Mouse (Mus musculus): ENCODE results near the gene Nkx6-1. TPM values are rescaled to one million over a fixed set of nuclear protein-coding genes. Genes with fewer than 3 reads are reported as not detected.

Gene Nkx6-1
- polyA plus RNA-seq, 1 experiment from 2014 or later, result 0.14 TPM

GRCm38 (mm10) chr5:101668475-101668874 is 3.7 kb upstream of the Nkx6-1 start:
- Histone ChIP-seq H3K4me1 (ENCODE audit: control insufficient read depth, insufficient read depth, low read length) (peaks cover 22% of the 10 kb centered on the region), H3K4me2 (ENCODE audit: low read depth, low read length) (no peak overlapping the region), H3K27ac (ENCODE audit: low read length) (no peak overlapping the region), H3K4me3 (ENCODE audit: low read length) (no peak overlapping the region), H3K9ac (ENCODE audit: low read length) (no peak overlapping the region), H3K27me3 (ENCODE audit: control insufficient read depth, insufficient read depth, low read length) (peaks cover 64% of the 10 kb centered on the region), H3K36me3 (ENCODE audit: control insufficient read depth, insufficient read depth) (no peaks in the 10 kb centered on the region), H3K9me3 (replicated peaks; ENCODE audit: control insufficient read depth, low read length) (no peaks in the 10 kb centered on the region)
- 8% methylated on average over 12 of the region's 12 CpGs for WGBS
- no peak for ATAC-seq (replicated peaks; ENCODE audit: extremely low read depth, insufficient read depth, low FRiP score)

DNA sequence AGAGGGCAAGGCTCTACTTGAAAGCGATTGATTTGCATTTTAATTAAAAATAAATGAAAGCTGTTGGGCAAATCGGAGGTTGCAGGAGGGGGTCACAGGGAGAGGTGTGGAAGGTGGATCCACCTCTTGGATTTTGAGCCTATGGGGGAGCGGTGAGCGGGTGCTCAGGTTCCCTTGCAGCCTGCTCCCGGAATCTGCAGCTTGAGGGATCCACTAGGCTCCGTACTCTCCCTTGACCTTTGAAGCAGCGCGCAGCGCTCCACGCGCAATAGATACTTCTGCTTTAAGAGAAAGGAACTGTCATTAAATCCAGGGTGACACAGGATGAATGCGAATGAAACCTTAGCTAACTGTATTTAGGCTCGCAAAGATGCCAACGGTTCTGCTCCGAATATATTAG is 3.2 kb upstream of the Nkx6-1 start:
- no peaks in the 10 kb centered on the region for H3K9me3 ChIP-seq (replicated peaks; ENCODE audit: control insufficient read depth, low read length)
- ATAC-seq (replicated peaks; ENCODE audit: extremely low read depth, insufficient read depth, low FRiP score), result no peak
- H3K36me3 ChIP-seq (ENCODE audit: control insufficient read depth, insufficient read depth), result no peaks in the 10 kb centered on the region
- no peak overlapping the region for H3K9ac ChIP-seq (ENCODE audit: low read length)
- H3K4me1 ChIP-seq (ENCODE audit: control insufficient read depth, insufficient read depth, low read length), result peaks cover 24% of the 10 kb centered on the region
- H3K4me2 ChIP-seq (ENCODE audit: low read depth, low read length), result no peak overlapping the region
- no peak overlapping the region for H3K27ac ChIP-seq (ENCODE audit: low read length)
- H3K27me3 ChIP-seq (ENCODE audit: control insufficient read depth, insufficient read depth, low read length), result peaks cover 69% of the 10 kb centered on the region
- H3K4me3 ChIP-seq (ENCODE audit: low read length), result no peak overlapping the region
- WGBS, result 3% methylated on average over 15 of the region's 15 CpGs

DNA sequence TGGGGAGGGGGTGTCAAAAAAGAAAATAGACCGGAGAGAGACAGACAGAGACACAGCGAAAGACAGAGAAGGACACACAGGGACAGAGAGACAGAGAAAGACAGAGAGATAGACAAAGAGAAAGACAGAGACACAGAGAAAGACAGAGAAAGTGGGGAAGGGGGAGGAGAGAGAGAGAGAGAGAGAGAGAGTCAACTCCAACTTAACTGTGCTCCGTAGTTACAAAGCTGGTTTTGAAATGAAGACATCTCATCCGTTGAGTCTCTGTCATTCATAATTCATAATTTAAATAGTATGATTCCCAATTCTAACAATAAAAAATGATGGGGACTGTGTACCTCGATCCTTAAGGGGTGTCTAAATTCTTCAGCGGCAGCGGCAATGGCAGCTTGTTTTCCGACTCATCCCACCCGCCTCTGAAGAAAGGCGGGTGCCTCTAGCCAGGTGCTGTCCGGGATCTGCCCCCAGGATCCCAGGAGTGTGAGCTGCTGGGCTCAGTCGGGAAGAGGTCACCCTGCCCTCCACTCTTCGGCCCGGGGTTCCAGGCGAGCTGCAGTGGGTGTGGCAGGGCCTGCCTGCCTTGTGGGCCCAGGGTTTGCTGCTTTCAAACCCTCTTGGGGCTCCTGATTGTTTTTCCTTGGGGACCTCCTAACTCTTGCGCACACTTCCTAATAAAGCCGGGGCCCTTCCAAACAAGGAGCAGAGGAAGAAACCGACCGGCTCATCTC is 2.6 kb upstream of the Nkx6-1 start:
- Histone ChIP-seq H3K9ac (ENCODE audit: low read length) (no peak overlapping the region), H3K27ac (ENCODE audit: low read length) (no peak overlapping the region), H3K4me2 (ENCODE audit: low read depth, low read length) (no peak overlapping the region), H3K4me3 (ENCODE audit: low read length) (no peak overlapping the region), H3K27me3 (ENCODE audit: control insufficient read depth, insufficient read depth, low read length) (peaks cover 75% of the 10 kb centered on the region), H3K4me1 (ENCODE audit: control insufficient read depth, insufficient read depth, low read length) (peaks cover 24% of the 10 kb centered on the region), H3K9me3 (replicated peaks; ENCODE audit: control insufficient read depth, low read length) (no peaks in the 10 kb centered on the region), H3K36me3 (ENCODE audit: control insufficient read depth, insufficient read depth) (no peaks in the 10 kb centered on the region)
- 2% methylated on average over 19 of the region's 19 CpGs for WGBS
- ATAC-seq (replicated peaks; ENCODE audit: extremely low read depth, insufficient read depth, low FRiP score), result no peak

DNA sequence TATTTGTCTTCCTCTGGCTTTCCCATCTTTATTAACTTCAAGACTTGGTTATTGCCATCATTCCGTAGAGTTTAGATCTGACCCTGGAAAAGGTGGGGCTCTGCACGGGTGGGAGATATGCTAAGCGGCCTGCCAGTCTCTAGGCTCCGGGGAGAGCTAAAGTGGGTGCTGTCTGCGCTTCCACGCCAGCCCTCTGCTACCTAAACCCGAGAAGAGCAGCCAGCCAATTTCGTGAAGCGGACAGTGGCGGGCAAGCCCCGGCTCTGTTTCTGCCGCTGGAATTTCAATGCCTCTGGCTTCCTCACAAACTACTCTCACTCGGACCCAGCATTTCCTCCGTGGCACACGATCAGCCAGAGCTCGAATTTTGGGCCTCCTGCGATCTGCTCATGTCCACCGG is 1.9 kb upstream of the Nkx6-1 start:
- peaks cover 24% of the 10 kb centered on the region for H3K4me1 ChIP-seq (ENCODE audit: control insufficient read depth, insufficient read depth, low read length)
- H3K9ac ChIP-seq (ENCODE audit: low read length), result no peak overlapping the region
- H3K4me2 ChIP-seq (ENCODE audit: low read depth, low read length), result no peak overlapping the region
- 2% methylated on average over 18 of the region's 18 CpGs for WGBS
- no peaks in the 10 kb centered on the region for H3K9me3 ChIP-seq (replicated peaks; ENCODE audit: control insufficient read depth, low read length)
- peaks cover 82% of the 10 kb centered on the region for H3K27me3 ChIP-seq (ENCODE audit: control insufficient read depth, insufficient read depth, low read length)
- H3K4me3 ChIP-seq (ENCODE audit: low read length), result no peak overlapping the region
- ATAC-seq (replicated peaks; ENCODE audit: extremely low read depth, insufficient read depth, low FRiP score), result no peak
- no peaks in the 10 kb centered on the region for H3K36me3 ChIP-seq (ENCODE audit: control insufficient read depth, insufficient read depth)
- no peak overlapping the region for H3K27ac ChIP-seq (ENCODE audit: low read length)

GRCm38 (mm10) chr5:101666091-101666490 is 1.3 kb upstream of the Nkx6-1 start:
- no peak for ATAC-seq (replicated peaks; ENCODE audit: extremely low read depth, insufficient read depth, low FRiP score)
- peaks cover 24% of the 10 kb centered on the region for H3K4me1 ChIP-seq (ENCODE audit: control insufficient read depth, insufficient read depth, low read length)
- no peak overlapping the region for H3K27ac ChIP-seq (ENCODE audit: low read length)
- no peak overlapping the region for H3K4me3 ChIP-seq (ENCODE audit: low read length)
- WGBS, result 2% methylated on average over 9 of the region's 9 CpGs
- H3K9me3 ChIP-seq (replicated peaks; ENCODE audit: control insufficient read depth, low read length), result no peaks in the 10 kb centered on the region
- H3K4me2 ChIP-seq (ENCODE audit: low read depth, low read length), result no peak overlapping the region
- H3K9ac ChIP-seq (ENCODE audit: low read length), result no peak overlapping the region
- peaks cover 87% of the 10 kb centered on the region for H3K27me3 ChIP-seq (ENCODE audit: control insufficient read depth, insufficient read depth, low read length)
- H3K36me3 ChIP-seq (ENCODE audit: control insufficient read depth, insufficient read depth), result no peaks in the 10 kb centered on the region

DNA sequence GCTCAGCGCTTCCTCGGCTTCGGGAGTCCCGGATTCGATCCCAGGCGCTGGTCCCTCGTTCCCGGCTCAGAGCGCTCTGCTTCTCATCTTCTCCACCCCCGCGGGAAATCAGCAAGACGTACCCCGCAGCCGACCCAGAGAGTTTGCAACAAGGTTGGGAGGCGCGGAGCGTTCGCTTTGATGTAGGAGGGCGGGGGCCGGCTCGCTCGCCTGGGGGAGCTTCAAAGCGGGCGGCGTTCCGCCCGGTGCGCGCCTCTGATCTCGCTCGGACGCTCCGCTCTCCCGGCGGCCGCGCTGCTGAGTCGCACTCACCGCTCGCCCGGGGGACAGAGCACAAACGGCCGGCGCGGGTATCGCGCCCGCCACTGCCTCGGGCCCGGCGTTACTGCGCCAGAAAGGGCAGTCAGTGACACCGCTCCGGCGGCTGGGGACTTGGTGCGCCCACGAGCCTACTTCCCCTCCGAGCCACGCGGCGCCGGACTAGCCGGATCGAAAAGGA is 324 bp downstream of the Nkx6-1 start:
- under 1% methylated on average over 64 of the region's 64 CpGs for WGBS
- peak overlapping the region; percentile 54 for H3K4me3 ChIP-seq (ENCODE audit: low read length)
- peaks cover 96% of the 10 kb centered on the region for H3K27me3 ChIP-seq (ENCODE audit: control insufficient read depth, insufficient read depth, low read length)
- no peak overlapping the region for H3K27ac ChIP-seq (ENCODE audit: low read length)
- H3K4me1 ChIP-seq (ENCODE audit: control insufficient read depth, insufficient read depth, low read length), result peaks cover 26% of the 10 kb centered on the region
- 0 out of 2 replicates have a peak, but pooled peaks have one; percentile 21 for ATAC-seq (replicated peaks; ENCODE audit: extremely low read depth, insufficient read depth, low FRiP score)
- no peaks in the 10 kb centered on the region for H3K9me3 ChIP-seq (replicated peaks; ENCODE audit: control insufficient read depth, low read length)
- 0 out of 2 replicates have a peak overlapping the region, but pooled peaks have one; percentile 4 for H3K9ac ChIP-seq (ENCODE audit: low read length)
- H3K4me2 ChIP-seq (ENCODE audit: low read depth, low read length), result peak overlapping the region; percentile 74
- no peaks in the 10 kb centered on the region for H3K36me3 ChIP-seq (ENCODE audit: control insufficient read depth, insufficient read depth)

DNA sequence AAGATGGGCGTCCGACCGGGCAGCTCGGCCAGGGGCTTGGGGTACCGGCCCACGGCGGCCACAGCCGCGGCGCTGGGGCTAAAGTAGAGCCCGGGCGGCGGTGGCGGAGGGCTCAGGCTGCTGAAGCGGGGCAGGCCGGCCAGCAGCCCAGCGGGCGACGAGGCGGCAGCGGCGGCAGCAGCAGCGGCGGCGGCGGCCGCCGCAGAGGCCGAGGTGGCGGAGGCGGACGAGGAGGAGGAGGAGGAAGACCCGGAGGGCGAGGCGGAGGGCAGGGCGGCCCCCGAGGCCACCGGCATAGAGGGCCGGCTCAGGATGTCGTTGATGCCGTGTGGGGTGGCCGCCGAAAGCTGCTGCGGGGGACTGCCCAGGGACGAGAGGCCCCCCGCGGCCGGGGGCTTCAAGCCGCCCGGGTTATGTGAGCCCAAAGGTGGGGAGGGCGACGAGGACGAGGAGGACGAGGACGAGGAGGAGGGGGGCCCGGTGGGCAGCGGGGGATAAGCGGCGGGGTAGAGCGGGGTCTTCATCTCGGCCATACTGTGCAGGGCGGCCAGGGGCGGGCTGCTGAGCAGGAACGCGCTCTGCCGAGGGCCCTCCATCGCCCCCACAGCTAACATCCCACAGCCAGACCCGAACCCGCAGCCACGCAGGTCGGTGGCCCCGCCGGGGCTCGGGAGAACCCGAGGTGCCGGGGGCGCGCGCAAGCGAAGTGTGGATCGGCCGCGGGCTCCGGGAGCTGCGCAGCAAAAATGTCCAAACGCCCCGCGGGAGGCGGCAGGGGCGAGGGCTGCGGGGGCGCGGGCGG is 974 bp downstream of the Nkx6-1 start:
- ATAC-seq (replicated peaks; ENCODE audit: extremely low read depth, insufficient read depth, low FRiP score), result no peak
- no peak overlapping the region for H3K27ac ChIP-seq (ENCODE audit: low read length)
- H3K27me3 ChIP-seq (ENCODE audit: control insufficient read depth, insufficient read depth, low read length), result peaks cover 92% of the 10 kb centered on the region
- 0 out of 2 replicates have a peak overlapping the region, but pooled peaks have one; percentile 12 for H3K9ac ChIP-seq (ENCODE audit: low read length)
- peak overlapping the region; percentile 74 for H3K4me2 ChIP-seq (ENCODE audit: low read depth, low read length)
- no peaks in the 10 kb centered on the region for H3K36me3 ChIP-seq (ENCODE audit: control insufficient read depth, insufficient read depth)
- H3K4me1 ChIP-seq (ENCODE audit: control insufficient read depth, insufficient read depth, low read length), result peaks cover 26% of the 10 kb centered on the region
- no peaks in the 10 kb centered on the region for H3K9me3 ChIP-seq (replicated peaks; ENCODE audit: control insufficient read depth, low read length)
- peak overlapping the region; percentile 54 for H3K4me3 ChIP-seq (ENCODE audit: low read length)
- under 1% methylated on average over 88 of the region's 94 CpGs for WGBS

GRCm38 (mm10) chr5:101663176-101663575 is 1.6 kb downstream of the Nkx6-1 start:
- no peak overlapping the region for H3K9ac ChIP-seq (ENCODE audit: low read length)
- ATAC-seq (replicated peaks; ENCODE audit: extremely low read depth, insufficient read depth, low FRiP score), result peak; percentile 43; the same call in 1 of the 2 replicates

DNA sequence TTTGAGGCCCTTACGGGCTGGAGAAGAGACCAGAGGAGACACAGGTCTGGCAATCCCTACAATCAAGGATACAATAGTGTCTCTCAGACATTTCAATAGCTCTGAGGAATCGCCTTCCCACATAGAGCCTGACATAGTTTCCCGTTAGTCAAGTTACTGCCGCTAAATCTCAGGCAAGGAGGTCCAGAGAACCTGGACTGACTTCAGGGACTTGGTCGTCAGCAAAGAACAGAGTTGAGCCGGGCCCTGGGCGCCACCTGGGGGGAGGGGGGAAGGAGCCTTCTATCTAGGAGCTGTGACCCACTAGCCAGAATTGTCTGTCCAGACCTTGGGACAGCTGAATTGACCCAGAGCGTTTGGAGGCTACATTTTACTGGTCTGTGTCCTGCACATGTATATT is 2.3 kb downstream of the Nkx6-1 start:
- WGBS, result 5% methylated on average over 8 of the region's 8 CpGs
- Histone ChIP-seq H3K9ac (ENCODE audit: low read length) (no peak overlapping the region), H3K4me1 (ENCODE audit: control insufficient read depth, insufficient read depth, low read length) (peaks cover 26% of the 10 kb centered on the region), H3K27ac (ENCODE audit: low read length) (no peak overlapping the region), H3K9me3 (replicated peaks; ENCODE audit: control insufficient read depth, low read length) (no peaks in the 10 kb centered on the region), H3K4me2 (ENCODE audit: low read depth, low read length) (no peak overlapping the region), H3K27me3 (ENCODE audit: control insufficient read depth, insufficient read depth, low read length) (peaks cover 86% of the 10 kb centered on the region), H3K36me3 (ENCODE audit: control insufficient read depth, insufficient read depth) (no peaks in the 10 kb centered on the region), H3K4me3 (ENCODE audit: low read length) (no peak overlapping the region)
- ATAC-seq (replicated peaks; ENCODE audit: extremely low read depth, insufficient read depth, low FRiP score), result no peak

More at GRCm38 (mm10) chr5:101663176-101663575, 1.6 kb downstream of the Nkx6-1 start:
- no peaks in the 10 kb centered on the region for H3K9me3 ChIP-seq (replicated peaks; ENCODE audit: control insufficient read depth, low read length)
- no peak overlapping the region for H3K27ac ChIP-seq (ENCODE audit: low read length)
- peaks cover 26% of the 10 kb centered on the region for H3K4me1 ChIP-seq (ENCODE audit: control insufficient read depth, insufficient read depth, low read length)
- H3K4me3 ChIP-seq (ENCODE audit: low read length), result peak overlapping the region; percentile 54
- H3K4me2 ChIP-seq (ENCODE audit: low read depth, low read length), result peak overlapping the region; percentile 74
- no peaks in the 10 kb centered on the region for H3K36me3 ChIP-seq (ENCODE audit: control insufficient read depth, insufficient read depth)
- 1% methylated on average over 23 of the region's 23 CpGs for WGBS
- H3K27me3 ChIP-seq (ENCODE audit: control insufficient read depth, insufficient read depth, low read length), result peaks cover 88% of the 10 kb centered on the region
